Mouse (Mus musculus) central nervous system, embryonic 14 days (tissue): ENCODE data around the gene Arhgap17. TPM values are rescaled to one million over a fixed set of nuclear protein-coding genes. Genes with fewer than 3 reads are reported as not detected.

Experiments
- polyA plus RNA-seq: library from polyadenylated mRNA; depleted of rRNA; stranded (reverse); fragments of >200 nt; gene quantifications from 2 replicates; pipeline ENCODE4 v1.2.3, GENCODE M21; 2012; rRNA removed

Arhgap17 gene
- 22.4 and 26.0 TPM in 2 replicates for polyA plus RNA-seq

DNA sequence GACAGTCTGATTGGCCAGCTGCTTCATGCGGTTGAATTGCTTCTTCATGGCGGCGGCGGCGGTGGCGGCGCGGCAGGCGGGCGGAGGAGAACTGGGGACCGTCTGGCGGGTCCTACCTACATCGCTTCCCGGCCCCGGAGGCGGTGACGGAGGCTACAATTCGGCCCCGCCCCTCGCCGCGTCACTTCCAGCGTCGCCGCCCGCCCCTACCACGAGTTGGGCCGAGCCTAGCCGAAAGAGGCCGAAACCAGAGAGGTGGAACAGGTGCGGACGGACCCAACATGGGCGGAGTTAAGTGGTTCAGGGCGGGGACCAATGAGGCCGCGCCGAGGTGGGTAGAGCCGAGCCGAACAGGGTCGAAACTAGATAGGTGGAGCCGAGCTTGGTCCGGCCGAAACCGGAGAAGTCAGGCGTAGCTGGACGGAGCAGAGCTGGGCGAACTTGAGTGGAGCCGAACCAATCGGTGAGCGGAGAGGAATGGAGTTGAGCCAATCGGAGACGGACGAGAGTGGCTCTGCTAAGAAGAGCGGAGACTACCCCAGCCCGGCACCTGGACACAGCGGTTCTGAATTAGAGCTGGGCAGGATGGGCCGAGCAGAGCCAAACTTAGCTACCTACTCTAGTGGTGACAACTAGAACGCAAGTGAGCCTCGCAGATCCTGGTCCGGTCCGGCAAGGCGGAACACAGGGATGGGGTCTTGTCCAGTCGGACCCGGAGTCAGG, at the start of gene Arhgap17, which contains the start of gene Lcmt1:
TSS of gene Arhgap17 (minus strand) at position 157 of the 723 bp plus-strand sequence.
TSS of gene Lcmt1 (plus strand) at position 26 of the 723 bp plus-strand sequence.

Other genes with a start within 250 kb of the Arhgap17 start
- 74.1 and 75.4 TPM in 2 replicates for gene Tnrc6a, start 246.0 kb downstream of the Arhgap17 start, polyA plus RNA-seq
- 0.18 and 0.21 TPM in 2 replicates for gene Slc5a11, start 155.1 kb downstream of the Arhgap17 start, polyA plus RNA-seq
- 63.2 and 65.5 TPM in 2 replicates for gene Lcmt1, start 131 bp downstream of the Arhgap17 start, polyA plus RNA-seq
- not detected in 2 replicates for gene Aqp8, start 92.4 kb upstream of the Arhgap17 start, polyA plus RNA-seq
- gene Zkscan2, start 130.5 kb upstream of the Arhgap17 start, polyA plus RNA-seq = 26.0 and 26.1 TPM in 2 replicates